Mouse (Mus musculus): Measurements from ENCODE around the gene Cdc37. TPM values are rescaled to one million over a fixed set of nuclear protein-coding genes. Genes with fewer than 3 reads are reported as not detected.

Cdc37 gene
- polyA plus RNA-seq, 1 experiment from 2014 or later = 279 TPM

DNA sequence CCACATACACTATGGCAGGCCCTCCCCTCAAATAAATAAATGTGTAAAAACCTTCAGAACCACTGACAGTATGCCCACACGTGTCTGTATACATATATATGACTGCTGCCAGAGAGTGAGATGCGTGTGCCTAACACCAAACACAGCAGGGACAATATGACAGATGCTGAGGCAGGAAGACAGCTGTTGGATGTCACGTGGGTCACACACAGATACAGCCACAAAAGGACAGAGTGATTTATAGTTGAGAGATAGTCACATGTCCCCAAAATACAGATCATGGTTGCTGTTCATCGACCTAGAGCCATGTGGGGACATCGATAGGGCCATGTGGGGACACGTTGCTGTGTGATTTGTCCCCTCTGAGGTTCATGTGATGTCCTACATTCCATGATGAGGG lies 32.7 kb downstream of the Cdc37 start:
- Histone ChIP-seq H3K4me2 (ENCODE audit: low read depth, low read length) (no peak overlapping the region), H3K27me3 (ENCODE audit: control insufficient read depth, insufficient read depth, low read length) (no peaks in the 10 kb centered on the region), H3K9me3 (replicated peaks; ENCODE audit: control insufficient read depth, low read length) (no peaks in the 10 kb centered on the region), H3K4me1 (ENCODE audit: control insufficient read depth, insufficient read depth, low read length) (no peaks in the 10 kb centered on the region), H3K27ac (ENCODE audit: low read length) (no peak overlapping the region), H3K9ac (ENCODE audit: low read length) (no peak overlapping the region), H3K36me3 (ENCODE audit: control insufficient read depth, insufficient read depth) (peaks cover 17% of the 10 kb centered on the region; the same call in 1 of the 2 replicates), H3K4me3 (ENCODE audit: low read length) (no peak overlapping the region)
- 84% methylated on average over 6 of the region's 6 CpGs for WGBS
- ATAC-seq (replicated peaks; ENCODE audit: extremely low read depth, insufficient read depth, low FRiP score) = no peak

DNA sequence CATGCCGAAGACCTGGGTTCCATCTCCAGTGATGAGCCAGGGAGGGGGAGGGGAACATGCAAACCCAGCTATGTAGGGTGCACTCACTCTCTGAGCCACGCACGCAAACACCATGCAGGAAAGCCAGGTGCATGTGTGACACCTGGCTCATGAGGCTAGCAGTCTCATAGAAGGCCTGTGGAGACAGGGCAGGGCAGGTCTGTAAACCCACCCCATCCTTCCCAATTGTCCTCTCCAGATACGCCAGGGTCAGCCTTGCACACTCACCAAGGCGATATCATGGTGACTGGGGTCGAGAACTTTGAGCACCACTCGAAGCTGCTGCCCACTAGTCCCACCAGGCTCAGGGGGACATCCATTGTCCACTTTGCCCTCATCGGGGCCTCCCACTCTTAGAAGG lies 34.7 kb downstream of the Cdc37 start:
- no peak overlapping the region for H3K27ac ChIP-seq (ENCODE audit: low read length)
- 89% methylated on average over 8 of the region's 8 CpGs for WGBS
- no peak overlapping the region for H3K9ac ChIP-seq (ENCODE audit: low read length)
- H3K4me3 ChIP-seq (ENCODE audit: low read length) = no peak overlapping the region
- H3K9me3 ChIP-seq (replicated peaks; ENCODE audit: control insufficient read depth, low read length) = no peaks in the 10 kb centered on the region
- peaks cover 12% of the 10 kb centered on the region; the same call in 1 of the 2 replicates for H3K36me3 ChIP-seq (ENCODE audit: control insufficient read depth, insufficient read depth)
- H3K27me3 ChIP-seq (ENCODE audit: control insufficient read depth, insufficient read depth, low read length) = no peaks in the 10 kb centered on the region
- H3K4me1 ChIP-seq (ENCODE audit: control insufficient read depth, insufficient read depth, low read length) = no peaks in the 10 kb centered on the region
- no peak for ATAC-seq (replicated peaks; ENCODE audit: extremely low read depth, insufficient read depth, low FRiP score)
- no peak overlapping the region for H3K4me2 ChIP-seq (ENCODE audit: low read depth, low read length)

DNA sequence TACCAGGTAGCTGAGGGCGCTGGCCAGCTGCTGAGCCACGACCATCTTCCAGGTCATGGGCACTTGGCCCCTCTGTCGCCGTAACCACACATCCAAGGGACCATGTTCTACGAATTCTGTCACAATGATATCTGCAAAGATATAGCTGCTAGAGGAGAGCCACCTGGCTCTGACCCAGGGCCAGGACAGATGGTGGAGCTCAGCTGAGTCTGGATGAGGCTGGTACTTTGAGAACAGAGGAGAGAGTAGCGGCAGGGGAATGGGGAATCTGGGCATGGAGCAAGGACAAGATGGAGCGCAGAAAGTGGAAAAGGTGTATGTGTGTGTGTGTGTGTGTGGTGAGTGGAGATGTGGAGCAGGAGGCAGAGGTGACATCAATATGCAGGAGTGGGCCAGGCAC lies 35.6 kb downstream of the Cdc37 start:
- ATAC-seq (replicated peaks; ENCODE audit: extremely low read depth, insufficient read depth, low FRiP score) = no peak
- WGBS = 81% methylated on average over 7 of the region's 7 CpGs
- H3K9me3 ChIP-seq (replicated peaks; ENCODE audit: control insufficient read depth, low read length) = no peaks in the 10 kb centered on the region

DNA sequence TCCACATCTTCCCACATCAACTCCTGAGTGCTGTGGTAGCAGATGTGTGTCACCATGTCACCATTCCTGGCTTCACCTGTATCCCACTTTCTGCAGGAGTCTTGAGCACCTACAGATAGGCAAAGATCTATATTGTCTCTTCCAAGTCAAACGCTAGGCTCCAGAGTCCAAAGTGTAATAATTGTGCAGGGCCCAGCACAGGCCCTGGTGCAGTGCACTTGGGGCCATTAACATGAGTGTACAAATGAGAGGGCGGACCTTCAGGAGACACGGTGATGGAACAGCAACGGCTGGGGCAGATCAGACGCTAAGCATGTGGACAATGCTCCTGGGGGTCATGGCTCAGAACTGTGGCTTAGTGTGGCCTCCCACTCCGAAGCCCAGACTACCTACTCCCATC lies 36.0 kb downstream of the Cdc37 start:
- Histone ChIP-seq H3K4me1 (ENCODE audit: control insufficient read depth, insufficient read depth, low read length) (no peaks in the 10 kb centered on the region), H3K27ac (ENCODE audit: low read length) (no peak overlapping the region), H3K36me3 (ENCODE audit: control insufficient read depth, insufficient read depth) (peaks cover 8% of the 10 kb centered on the region; the same call in 1 of the 2 replicates), H3K4me2 (ENCODE audit: low read depth, low read length) (no peak overlapping the region), H3K27me3 (ENCODE audit: control insufficient read depth, insufficient read depth, low read length) (no peaks in the 10 kb centered on the region), H3K9ac (ENCODE audit: low read length) (no peak overlapping the region), H3K4me3 (ENCODE audit: low read length) (no peak overlapping the region), H3K9me3 (replicated peaks; ENCODE audit: control insufficient read depth, low read length) (no peaks in the 10 kb centered on the region)
- no peak for ATAC-seq (replicated peaks; ENCODE audit: extremely low read depth, insufficient read depth, low FRiP score)
- WGBS = 86% methylated on average over 6 of the region's 6 CpGs

More for the DNA sequence above, 35.6 kb downstream of the Cdc37 start:
- Histone ChIP-seq H3K27me3 (ENCODE audit: control insufficient read depth, insufficient read depth, low read length) (no peaks in the 10 kb centered on the region), H3K4me3 (ENCODE audit: low read length) (no peak overlapping the region), H3K4me2 (ENCODE audit: low read depth, low read length) (no peak overlapping the region), H3K36me3 (ENCODE audit: control insufficient read depth, insufficient read depth) (peaks cover 8% of the 10 kb centered on the region; the same call in 1 of the 2 replicates), H3K4me1 (ENCODE audit: control insufficient read depth, insufficient read depth, low read length) (no peaks in the 10 kb centered on the region), H3K9ac (ENCODE audit: low read length) (no peak overlapping the region), H3K27ac (ENCODE audit: low read length) (no peak overlapping the region)

DNA sequence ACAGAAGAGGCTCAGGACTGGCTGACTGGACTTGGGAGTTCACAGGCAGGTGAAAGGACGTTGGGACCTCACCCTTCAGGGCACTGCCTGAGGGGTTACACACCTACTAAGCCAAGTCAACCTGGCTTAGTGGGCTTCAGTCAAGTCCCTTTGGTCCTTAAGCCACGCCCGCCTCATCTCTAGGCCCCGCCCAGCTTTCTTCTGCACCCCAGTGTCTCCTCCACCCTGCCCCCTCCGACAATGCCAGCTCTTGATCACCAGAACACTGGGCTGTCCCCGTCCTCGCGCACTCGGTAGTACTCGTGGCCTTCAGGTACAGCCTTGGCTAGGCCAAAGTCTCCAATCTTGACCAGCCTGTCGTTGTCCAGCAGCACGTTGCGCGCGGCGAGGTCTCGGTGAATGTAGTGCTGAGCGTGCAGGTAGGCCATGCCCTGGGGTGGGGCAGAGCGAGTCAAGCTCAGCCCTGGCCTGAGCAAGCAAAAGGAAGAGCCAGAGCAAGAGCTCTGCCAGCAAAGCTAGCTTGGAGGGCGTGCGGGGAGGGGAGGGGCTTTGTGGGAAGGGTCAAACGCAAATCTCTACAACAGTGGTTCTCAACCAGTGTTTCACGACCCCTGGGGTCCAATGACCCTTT lies 42.1 kb downstream of the Cdc37 start:
- H3K9ac ChIP-seq (ENCODE audit: low read length) = no peak overlapping the region
- ATAC-seq (replicated peaks; ENCODE audit: extremely low read depth, insufficient read depth, low FRiP score) = no peak; the same call in 1 of the 2 replicates
- no peaks in the 10 kb centered on the region for H3K9me3 ChIP-seq (replicated peaks; ENCODE audit: control insufficient read depth, low read length)
- no peaks in the 10 kb centered on the region for H3K4me1 ChIP-seq (ENCODE audit: control insufficient read depth, insufficient read depth, low read length)
- no peak overlapping the region for H3K27ac ChIP-seq (ENCODE audit: low read length)
- H3K27me3 ChIP-seq (ENCODE audit: control insufficient read depth, insufficient read depth, low read length) = no peaks in the 10 kb centered on the region
- H3K4me3 ChIP-seq (ENCODE audit: low read length) = no peak overlapping the region
- no peaks in the 10 kb centered on the region; the same call in 1 of the 2 replicates for H3K36me3 ChIP-seq (ENCODE audit: control insufficient read depth, insufficient read depth)
- WGBS = 55% methylated on average over 23 of the region's 23 CpGs
- no peak overlapping the region for H3K4me2 ChIP-seq (ENCODE audit: low read depth, low read length)

DNA sequence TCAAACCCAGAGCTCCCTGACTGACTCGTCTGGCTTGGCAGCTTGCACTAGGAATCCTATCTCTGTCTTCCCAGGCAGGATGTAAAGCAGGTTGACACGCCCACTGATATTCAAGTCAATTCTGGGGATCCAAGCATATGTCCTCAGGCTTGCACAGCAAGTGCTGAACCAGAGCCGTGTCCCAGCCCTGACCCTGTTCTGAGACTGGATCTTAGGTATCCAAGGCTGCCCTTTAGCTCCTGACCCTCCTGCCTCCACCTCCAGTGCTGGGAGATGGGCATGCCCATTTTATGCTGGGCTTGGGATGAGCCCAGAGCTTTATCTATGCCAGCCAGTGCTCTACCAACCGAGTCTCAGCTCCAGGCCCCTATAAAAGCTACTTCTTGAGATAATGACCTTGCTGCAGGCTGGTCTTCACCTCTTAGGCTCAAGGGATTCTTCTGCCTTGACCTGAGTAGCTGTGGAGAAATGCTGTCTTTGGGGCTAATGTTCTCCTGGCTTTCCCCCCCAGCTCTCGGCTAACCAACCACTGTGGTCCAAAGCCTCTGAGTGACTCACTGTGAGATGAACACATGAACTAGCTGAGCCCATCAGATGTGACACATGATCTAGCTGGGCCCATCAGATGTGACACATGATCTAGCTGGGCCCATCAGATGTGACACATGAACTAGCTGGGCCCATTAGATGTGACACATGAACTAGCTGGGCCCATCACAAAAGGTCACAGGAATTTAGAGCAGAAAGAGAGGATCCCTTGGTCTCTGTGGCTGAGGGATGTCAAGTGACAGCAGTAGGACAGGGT lies 43.8 kb downstream of the Cdc37 start:
- Histone ChIP-seq H3K4me3 (ENCODE audit: low read length) (no peak overlapping the region), H3K9ac (ENCODE audit: low read length) (no peak overlapping the region), H3K36me3 (ENCODE audit: control insufficient read depth, insufficient read depth) (no peaks in the 10 kb centered on the region; the same call in 1 of the 2 replicates), H3K27ac (ENCODE audit: low read length) (no peak overlapping the region), H3K4me1 (ENCODE audit: control insufficient read depth, insufficient read depth, low read length) (no peaks in the 10 kb centered on the region), H3K4me2 (ENCODE audit: low read depth, low read length) (no peak overlapping the region), H3K27me3 (ENCODE audit: control insufficient read depth, insufficient read depth, low read length) (no peaks in the 10 kb centered on the region), H3K9me3 (replicated peaks; ENCODE audit: control insufficient read depth, low read length) (no peaks in the 10 kb centered on the region)
- 71% methylated on average over 5 of the region's 5 CpGs for WGBS
- no peak for ATAC-seq (replicated peaks; ENCODE audit: extremely low read depth, insufficient read depth, low FRiP score)

DNA sequence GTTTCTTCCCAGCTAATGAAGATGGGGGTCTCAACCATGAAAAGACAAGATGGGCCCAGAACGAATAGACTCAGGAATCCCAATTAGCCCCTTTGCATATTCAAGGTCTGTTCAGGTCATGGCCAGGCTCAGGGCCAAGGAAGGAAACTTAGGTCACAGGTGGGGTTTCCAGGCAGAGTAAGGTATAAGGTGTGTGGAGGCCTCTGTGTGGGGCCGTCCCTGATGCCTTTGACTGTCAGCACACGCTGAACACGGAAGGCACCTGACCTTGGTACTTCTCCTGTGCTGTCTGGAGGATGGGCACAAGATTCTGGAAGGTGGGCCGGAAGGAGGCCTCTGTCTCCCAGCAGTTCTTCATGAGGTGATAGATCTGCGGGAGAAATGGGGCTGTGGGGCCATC lies 45.0 kb downstream of the Cdc37 start:
- ATAC-seq (replicated peaks; ENCODE audit: extremely low read depth, insufficient read depth, low FRiP score) = no peak
- no peak overlapping the region for H3K27ac ChIP-seq (ENCODE audit: low read length)
- peaks cover 4% of the 10 kb centered on the region; the same call in 1 of the 2 replicates for H3K4me1 ChIP-seq (ENCODE audit: control insufficient read depth, insufficient read depth, low read length)
- no peaks in the 10 kb centered on the region for H3K9me3 ChIP-seq (replicated peaks; ENCODE audit: control insufficient read depth, low read length)
- no peak overlapping the region for H3K4me3 ChIP-seq (ENCODE audit: low read length)
- H3K36me3 ChIP-seq (ENCODE audit: control insufficient read depth, insufficient read depth) = no peaks in the 10 kb centered on the region; the same call in 1 of the 2 replicates
- H3K27me3 ChIP-seq (ENCODE audit: control insufficient read depth, insufficient read depth, low read length) = no peaks in the 10 kb centered on the region
- H3K4me2 ChIP-seq (ENCODE audit: low read depth, low read length) = no peak overlapping the region
- WGBS = 79% methylated on average over 6 of the region's 6 CpGs
- no peak overlapping the region for H3K9ac ChIP-seq (ENCODE audit: low read length)

DNA sequence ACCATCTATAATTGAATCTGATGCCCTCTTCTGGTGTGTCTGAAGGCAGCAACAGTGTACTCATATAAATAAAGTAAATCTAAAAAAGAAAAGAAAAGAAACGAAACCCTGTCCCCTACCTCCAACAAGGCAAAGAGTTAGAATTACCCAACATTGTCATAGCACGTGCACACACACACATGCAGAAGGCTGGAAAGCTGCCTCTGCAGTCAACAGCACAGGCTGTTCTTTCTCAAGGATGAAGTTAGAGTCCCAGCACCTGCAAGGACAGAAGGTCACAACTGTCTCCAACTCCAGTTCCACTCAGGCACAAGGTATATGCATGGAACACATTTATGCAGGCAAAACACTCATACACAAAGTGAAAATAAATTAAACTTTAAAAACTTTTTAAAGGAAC lies 47.7 kb downstream of the Cdc37 start:
- Histone ChIP-seq H3K27ac (ENCODE audit: low read length) (no peak overlapping the region), H3K4me3 (ENCODE audit: low read length) (no peak overlapping the region), H3K4me1 (ENCODE audit: control insufficient read depth, insufficient read depth, low read length) (peaks cover 4% of the 10 kb centered on the region; the same call in 1 of the 2 replicates), H3K36me3 (ENCODE audit: control insufficient read depth, insufficient read depth) (no peaks in the 10 kb centered on the region; the same call in 1 of the 2 replicates), H3K27me3 (ENCODE audit: control insufficient read depth, insufficient read depth, low read length) (no peaks in the 10 kb centered on the region), H3K9ac (ENCODE audit: low read length) (no peak overlapping the region), H3K9me3 (replicated peaks; ENCODE audit: control insufficient read depth, low read length) (no peaks in the 10 kb centered on the region), H3K4me2 (ENCODE audit: low read depth, low read length) (no peak overlapping the region)
- no peak for ATAC-seq (replicated peaks; ENCODE audit: extremely low read depth, insufficient read depth, low FRiP score)
- WGBS = 82% methylated on average over 2 of the region's 2 CpGs
